Mouse (Mus musculus) liver, adult 2 months (tissue): Measurements from ENCODE around the gene Pcbp2. TPM values are rescaled to one million over a fixed set of nuclear protein-coding genes. Genes with fewer than 3 reads are reported as not detected.
A peak's percentile ranks its signal among the peaks of the same experiment; 100 is the strongest.

Source experiments
- DNase-seq: peaks from one replicate; pipeline ENCODE4 v3.0.0-alpha.2; 2011; ENCODE audit warnings: low read depth, low spot score; ENCODE audit errors: extremely low read depth
- H3K27ac ChIP-seq: fragments of 200-500 bp; replicated peaks from 2 replicates; pipeline ENCODE4 v1.5.1; 2012; ENCODE audit warnings: low read depth, mild to moderate bottlenecking, control low read depth, inconsistent platforms, low read length; ENCODE audit not compliant: insufficient read depth
- H3K27me3 ChIP-seq: fragments of 200-500 bp; 2 replicates; pipeline ENCODE4 v1.6.1; 2012; ENCODE audit warnings: mild to moderate bottlenecking, moderate library complexity, low read length, inconsistent platforms; ENCODE audit not compliant: control insufficient read depth, insufficient read depth
- H3K36me3 ChIP-seq: fragments of 200-500 bp; 2 replicates; pipeline ENCODE4 v1.6.1; 2012; ENCODE audit warnings: low read length, inconsistent platforms; ENCODE audit not compliant: control insufficient read depth, insufficient read depth
- H3K4me1 ChIP-seq: fragments of 200-500 bp; 2 replicates; pipeline ENCODE4 v1.6.1; 2011; ENCODE audit warnings: low read length; ENCODE audit not compliant: control insufficient read depth, insufficient read depth
- H3K4me3 ChIP-seq: fragments of 200-500 bp; 2 replicates; pipeline ENCODE4 v1.5.1; 2011; ENCODE audit warnings: low read depth, mild to moderate bottlenecking, control low read depth, low read length, moderate library complexity; ENCODE audit not compliant: insufficient read depth
- H3K79me2 ChIP-seq: fragments of 200-500 bp; 2 replicates; pipeline ENCODE4 v1.6.1; 2012; ENCODE audit warnings: inconsistent platforms, mild to moderate bottlenecking, low read length, moderate library complexity; ENCODE audit not compliant: control insufficient read depth, insufficient read depth
- H3K9ac ChIP-seq: fragments of 200-500 bp; 2 replicates; pipeline ENCODE4 v1.6.1; 2012; ENCODE audit warnings: low read depth, mild to moderate bottlenecking, control low read depth, inconsistent platforms, low read length
- CTCF ChIP-seq: fragments of 200-500 bp; IDR thresholded peaks from 2 replicates; pipeline ENCODE4 v1.5.1; 2011; ENCODE audit warnings: low read depth, low read length, control low read depth
- POLR2A ChIP-seq: fragments of 200-500 bp; IDR thresholded peaks from 2 replicates; pipeline ENCODE4 v1.6.1; 2011; ENCODE audit warnings: low read length, control low read depth; ENCODE audit not compliant: insufficient read depth; ENCODE audit errors: extremely low read depth
- WGBS: fragments of 180-500 bp; shearing (Covaris S2); methylation state at CpG from one replicate; pipeline ENCODE4 v1.1.7; 2018; 5-methylcytosine and 5-hydroxymethylcytosine counted together
- polyA plus RNA-seq: library from polyadenylated mRNA; depleted of rRNA; stranded (reverse); fragments of >200 nt; gene quantifications from 2 replicates; pipeline ENCODE4 v1.2.3, GENCODE M21; 2012
- total RNA-seq: library from RNA; depleted of rRNA; stranded (reverse); fragments of >200 nt; gene quantifications from 2 replicates; pipeline ENCODE4 v1.2.3, GENCODE M21; 2014

The Pcbp2 gene
- total and polyA plus RNA-seq, 2 experiments, result 112 to 261 TPM

DNA sequence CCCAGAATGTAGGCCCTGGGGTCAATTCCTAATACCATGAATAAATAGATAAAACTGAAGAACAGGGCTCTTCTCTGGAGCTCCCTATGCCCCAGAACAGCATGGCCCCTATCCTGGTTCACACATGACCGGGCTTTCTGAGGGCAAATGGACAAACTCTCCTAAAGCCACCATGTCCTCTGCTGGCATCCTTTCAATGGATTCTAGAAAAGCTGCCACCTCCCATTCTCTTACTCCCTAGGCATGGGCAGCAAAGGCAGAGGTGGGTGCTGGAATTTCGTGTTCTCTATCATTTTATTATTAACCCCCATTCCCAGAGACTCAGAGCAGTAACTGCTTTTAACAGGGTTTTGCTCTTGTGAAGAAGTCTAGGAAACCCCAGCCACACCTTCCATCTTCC lies 44.9 kb downstream of the Pcbp2 start:
- no peaks in the 10 kb centered on the region for H3K27me3 ChIP-seq
- H3K4me3 ChIP-seq, result no peak overlapping the region
- peaks cover 4% of the 10 kb centered on the region for H3K4me1 ChIP-seq
- 89% methylated on average over 2 of the region's 2 CpGs for WGBS
- no peaks in the 10 kb centered on the region for H3K79me2 ChIP-seq
- H3K27ac ChIP-seq, result no peak overlapping the region
- no peak overlapping the region for H3K9ac ChIP-seq
- TF ChIP-seq CTCF (no peak), POLR2A (no peak)
- no peak for DNase-seq
- H3K36me3 ChIP-seq, result no peaks in the 10 kb centered on the region

DNA sequence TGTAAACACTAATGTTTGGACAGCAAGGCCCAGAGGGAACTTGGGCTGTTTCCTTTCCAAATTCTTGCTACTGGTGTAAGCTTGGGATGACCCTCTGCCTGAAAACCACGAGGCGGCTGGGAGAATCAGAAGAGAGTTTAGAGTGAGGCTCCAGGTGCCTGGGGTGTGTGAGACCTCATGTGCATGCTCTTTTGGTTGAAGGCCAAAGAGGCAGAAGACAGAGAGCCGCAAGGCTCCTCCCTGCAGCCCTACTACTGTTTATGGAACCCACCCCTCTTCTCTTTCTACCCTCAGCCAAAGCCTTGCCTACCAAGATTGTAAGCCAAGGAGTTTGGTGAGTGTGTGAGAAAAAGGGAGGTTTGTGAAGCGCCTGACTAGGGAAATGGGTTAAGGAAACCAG lies 45.5 kb downstream of the Pcbp2 start:
- 81% methylated on average over 4 of the region's 4 CpGs for WGBS
- Histone ChIP-seq H3K79me2 (no peaks in the 10 kb centered on the region), H3K27ac (no peak overlapping the region), H3K4me3 (no peak overlapping the region), H3K27me3 (no peaks in the 10 kb centered on the region), H3K36me3 (no peaks in the 10 kb centered on the region), H3K9ac (no peak overlapping the region), H3K4me1 (peaks cover 3% of the 10 kb centered on the region; the same call in 1 of the 2 replicates)
- no peak for DNase-seq
- TF ChIP-seq POLR2A (no peak), CTCF (no peak)

DNA sequence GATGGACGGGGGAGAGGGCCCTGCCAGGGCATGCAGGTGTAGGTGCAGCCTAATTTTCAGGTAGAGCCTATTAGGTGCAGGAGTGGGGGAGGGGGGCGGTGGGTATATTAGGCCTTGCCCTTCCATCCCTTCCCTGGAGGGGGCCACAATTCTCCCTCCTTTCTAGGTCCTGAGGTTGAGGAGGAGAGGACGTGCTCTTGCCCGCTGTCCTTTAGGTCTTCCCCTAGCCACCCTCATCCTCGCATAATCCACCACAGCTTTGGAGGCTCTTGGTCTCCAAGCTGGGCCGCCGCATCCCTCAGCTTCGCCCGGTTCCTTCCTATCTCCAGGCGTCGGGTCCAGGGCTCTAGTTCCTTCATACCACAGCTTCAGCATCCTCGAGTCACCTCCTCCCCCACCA lies 46.0 kb downstream of the Pcbp2 start:
- Histone ChIP-seq H3K27me3 (no peaks in the 10 kb centered on the region), H3K4me3 (peak overlapping the region; percentile 71), H3K36me3 (no peaks in the 10 kb centered on the region), H3K9ac (peak overlapping the region; percentile 59), H3K4me1 (peaks cover 3% of the 10 kb centered on the region; the same call in 1 of the 2 replicates), H3K27ac (no peak overlapping the region), H3K79me2 (no peaks in the 10 kb centered on the region)
- no peak for TF ChIP-seq POLR2A
- no peak for TF ChIP-seq CTCF
- WGBS, result 42% methylated on average over 12 of the region's 12 CpGs
- no peak for DNase-seq

DNA sequence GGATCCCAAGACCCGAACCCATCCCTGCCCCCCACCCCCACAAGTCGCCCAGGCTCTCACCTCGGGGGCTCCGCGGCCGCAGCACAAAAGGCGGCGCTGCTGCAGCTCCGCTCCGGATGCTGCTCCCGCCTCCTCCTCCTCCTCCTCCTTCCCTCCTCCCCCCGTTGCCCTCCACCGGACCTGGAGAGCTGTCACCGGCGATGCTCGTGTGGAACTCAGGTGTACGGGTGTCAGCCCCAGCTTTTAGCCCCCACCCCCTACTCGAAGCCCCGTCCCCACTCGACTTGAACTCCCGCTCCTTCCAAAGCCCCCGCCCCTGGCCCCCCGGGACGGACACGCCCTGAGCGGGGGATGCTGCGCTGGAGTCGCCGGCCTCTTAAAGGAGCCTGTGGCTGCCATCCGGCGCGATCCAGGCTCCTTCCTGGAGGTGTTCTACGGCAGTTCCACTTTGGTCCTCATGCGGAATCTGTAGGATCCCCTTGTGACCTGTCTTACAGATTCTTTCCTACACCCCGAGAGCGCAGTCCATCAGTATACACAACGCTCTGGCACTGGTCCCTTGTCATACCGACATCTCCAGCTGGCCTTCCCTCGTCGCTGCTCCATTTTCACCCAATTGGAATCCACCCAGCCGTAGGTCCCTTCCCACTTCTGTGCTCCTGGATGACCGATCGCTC lies 46.5 kb downstream of the Pcbp2 start, which contains the start of gene Map3k12:
Map3k12 (minus strand) TSS at position 337 of the 677 bp plus-strand sequence.
- 1% methylated on average over 43 of the region's 43 CpGs for WGBS
- Histone ChIP-seq H3K36me3 (no peaks in the 10 kb centered on the region), H3K4me1 (peaks cover 3% of the 10 kb centered on the region; the same call in 1 of the 2 replicates), H3K79me2 (no peaks in the 10 kb centered on the region), H3K9ac (peak within 1 kb of the TSS; percentile 61), H3K27ac (peak within 1 kb of the TSS; percentile 69), H3K27me3 (no peaks in the 10 kb centered on the region), H3K4me3 (peak within 1 kb of the TSS; percentile 71)
- TF ChIP-seq CTCF (no peak), POLR2A (no peak)
- peak; percentile 71 for DNase-seq

DNA sequence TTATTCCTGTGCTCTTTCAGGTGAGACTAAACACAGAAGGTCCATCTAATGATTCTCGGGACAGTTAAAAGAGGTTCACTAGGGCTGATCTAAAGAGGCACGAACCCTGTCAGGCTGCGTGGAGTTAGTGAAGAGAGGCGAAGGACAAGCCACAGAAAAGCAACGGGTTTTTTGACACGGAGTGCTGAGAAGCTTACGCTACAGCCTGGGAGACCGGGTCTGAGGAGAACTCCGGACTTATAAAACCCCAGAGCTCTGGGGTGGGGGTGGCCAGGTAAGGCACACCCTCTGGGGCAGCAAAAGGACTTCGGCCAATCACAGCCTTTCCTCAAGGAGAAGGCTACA lies 47.3 kb downstream of the Pcbp2 start:
- peak overlapping the region; percentile 61 for H3K9ac ChIP-seq
- WGBS, result under 1% methylated on average over 10 of the region's 10 CpGs
- peak overlapping the region; percentile 71 for H3K4me3 ChIP-seq
- peaks cover 3% of the 10 kb centered on the region; the same call in 1 of the 2 replicates for H3K4me1 ChIP-seq
- H3K36me3 ChIP-seq, result no peaks in the 10 kb centered on the region; the same call in 1 of the 2 replicates
- no peaks in the 10 kb centered on the region for H3K27me3 ChIP-seq
- no peak for DNase-seq
- H3K79me2 ChIP-seq, result no peaks in the 10 kb centered on the region
- TF ChIP-seq POLR2A (peak; percentile 85), CTCF (no peak)
- H3K27ac ChIP-seq, result peak overlapping the region; percentile 69
